Mouse (Mus musculus) ES-E14 (cell line): Measurements from ENCODE around the gene Slc1a3. TPM values are rescaled to one million over a fixed set of nuclear protein-coding genes. Genes with fewer than 3 reads are reported as not detected.
A peak's percentile ranks its signal among the peaks of the same experiment; 100 is the strongest.

Experiments used
- DNase-seq: peaks from one replicate; pipeline ENCODE4 v3.0.0-alpha.2; 2013; ENCODE audit warnings: low read depth, low spot score
- H3K27ac ChIP-seq: 2 replicates; pipeline ENCODE4 v1.5.1; 2012; ENCODE audit warnings: low read depth, mild to moderate bottlenecking, low read length, moderate library complexity, mixed read lengths; ENCODE audit not compliant: poor library complexity, insufficient read depth, severe bottlenecking
- H3K36me3 ChIP-seq: 2 replicates; pipeline ENCODE4 v1.6.1; 2012; ENCODE audit warnings: mild to moderate bottlenecking, low read length, moderate library complexity, mixed read lengths; ENCODE audit not compliant: control insufficient read depth, poor library complexity, insufficient read depth, severe bottlenecking
- H3K4me1 ChIP-seq, 2 experiments: fragments of 150-350 bp in 1 of 2; sonication (generic) in 1 of 2; 2 replicates each; pipeline ENCODE4 v1.6.1; 2012; ENCODE audit warnings: low read length in 2 of 2, mild to moderate bottlenecking in 1 of 2, mixed read lengths in 1 of 2; ENCODE audit not compliant: control insufficient read depth in 2 of 2, insufficient read depth in 2 of 2, poor library complexity in 1 of 2
- H3K4me3 ChIP-seq, 2 experiments: fragments of 150-350 bp in 1 of 2; sonication (generic) in 1 of 2; 2 replicates each; pipeline ENCODE4 v1.5.1; 2012; ENCODE audit warnings: low read length in 2 of 2, low read depth in 1 of 2, mild to moderate bottlenecking in 1 of 2, mixed read lengths in 1 of 2; ENCODE audit not compliant: insufficient read depth in 1 of 2, poor library complexity in 1 of 2, severe bottlenecking in 1 of 2
- H3K9ac ChIP-seq: 2 replicates; pipeline ENCODE4 v1.6.1; 2012; ENCODE audit warnings: low read depth, mild to moderate bottlenecking, low read length, mixed read lengths; ENCODE audit not compliant: poor library complexity, insufficient read depth, severe bottlenecking
- H3K9me3 ChIP-seq: fragments of 150-350 bp; sonication (generic); 2 replicates; pipeline ENCODE4 v1.6.1; 2012; ENCODE audit warnings: low read depth, mild to moderate bottlenecking, low read length; ENCODE audit not compliant: control insufficient read depth, insufficient read depth
- CHD2 ChIP-seq: IDR thresholded peaks from 2 replicates; pipeline ENCODE4 v1.6.1; 2014; ENCODE audit warnings: mild to moderate bottlenecking, low read depth, low read length, inconsistent platforms
- HCFC1 ChIP-seq: IDR thresholded peaks from 2 replicates; pipeline ENCODE4 v1.6.1; 2012; ENCODE audit warnings: low read length, inconsistent platforms, borderline replicate concordance; ENCODE audit not compliant: insufficient read depth
- MAFK ChIP-seq: IDR thresholded peaks from 2 replicates; pipeline ENCODE4 v1.6.1; 2014; ENCODE audit warnings: mild to moderate bottlenecking, low read depth, low read length, inconsistent platforms; ENCODE audit not compliant: insufficient read depth
- ZC3H11A ChIP-seq: IDR thresholded peaks from 2 replicates; pipeline ENCODE4 v1.6.1; 2012; ENCODE audit warnings: low read depth, mild to moderate bottlenecking, inconsistent platforms, low read length, borderline replicate concordance
- ZNF384 ChIP-seq: IDR thresholded peaks from 2 replicates; pipeline ENCODE4 v1.6.1; 2012; ENCODE audit warnings: low read depth, low read length, inconsistent platforms
- in situ Hi-C, 2 experiments: fragments of 600-800 bp; cut with MboI; formaldehyde crosslinking; loops; one replicate each; pipeline ENCODE4 v1.15.1; 2025; ENCODE audit warnings: low sequenced_read_pairs in 2 of 2, inconsistent platforms in 1 of 2; ENCODE audit not compliant: unreplicated experiment in 2 of 2
- total RNA-seq: library from RNA; depleted of rRNA; stranded (reverse); fragments of 300-350 nt; gene quantifications from 2 replicates; pipeline ENCODE4 v1.2.3, GENCODE M21; 2012

The Slc1a3 gene
- total RNA-seq, 1 experiment, result 17.8 TPM

- H3K27ac ChIP-seq, result no peak overlapping the region
- no peak for DNase-seq
- in situ Hi-C loops, result no loop called here
- H3K4me1 ChIP-seq, result peaks cover 0 to 1% of the 10 kb centered on the region in 2 experiments; a peak in 1 of 4 replicates
- no peak overlapping the region for H3K9ac ChIP-seq
- H3K4me3 ChIP-seq, result no peak overlapping the region
- H3K9me3 ChIP-seq, result no peaks in the 10 kb centered on the region
- H3K36me3 ChIP-seq, result no peaks in the 10 kb centered on the region
- no peak for TF ChIP-seq MAFK
- no peak for TF ChIP-seq ZC3H11A
- no peak for TF ChIP-seq CHD2
- no peak for TF ChIP-seq HCFC1
- no peak for TF ChIP-seq ZNF384
Measured at GRCm38 (mm10) chr15:8615511-8616224, 94.9 kb downstream of the Slc1a3 start.

DNA sequence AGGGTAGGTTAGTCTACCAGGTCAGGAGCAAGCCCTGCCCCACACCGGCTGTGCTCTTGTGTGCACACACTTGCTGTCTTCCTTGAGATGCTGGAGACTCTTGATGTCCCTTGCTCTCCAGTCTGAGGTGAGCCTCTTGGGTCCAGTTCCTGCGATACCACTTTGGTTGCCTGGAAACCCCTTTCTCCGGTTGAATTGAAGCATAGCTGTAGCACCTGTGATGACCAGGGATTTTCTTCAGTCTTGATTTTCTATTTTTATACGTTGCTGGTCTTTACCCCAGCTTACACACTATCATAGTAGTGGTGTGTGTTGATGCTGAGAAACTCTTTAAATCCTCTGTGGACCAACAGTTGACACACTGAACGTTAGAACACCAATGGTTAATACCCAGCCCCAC, 95.9 kb downstream of the Slc1a3 start:
- Histone ChIP-seq H3K36me3 (no peaks in the 10 kb centered on the region), H3K4me3 (no peak overlapping the region), H3K27ac (no peak overlapping the region), H3K4me1 (no peaks in the 10 kb centered on the region), H3K9me3 (no peaks in the 10 kb centered on the region), H3K9ac (no peak overlapping the region)
- in situ Hi-C loops, result no loop called here
- TF ChIP-seq ZNF384 (no peak), ZC3H11A (no peak), CHD2 (no peak), HCFC1 (no peak), MAFK (no peak)
- DNase-seq, result no peak

- Histone ChIP-seq H3K4me3 (no peak overlapping the region), H3K27ac (no peak overlapping the region), H3K36me3 (no peaks in the 10 kb centered on the region), H3K9ac (no peak overlapping the region), H3K4me1 (no peaks in the 10 kb centered on the region), H3K9me3 (no peaks in the 10 kb centered on the region)
- DNase-seq, result no peak
- in situ Hi-C loops, result no loop called here
- no peak for TF ChIP-seq HCFC1
- TF ChIP-seq CHD2, result no peak
- TF ChIP-seq MAFK, result no peak
- no peak for TF ChIP-seq ZC3H11A
- TF ChIP-seq ZNF384, result no peak
Measured at GRCm38 (mm10) chr15:8605538-8606188, 104.9 kb downstream of the Slc1a3 start.

GRCm38 (mm10) chr15:8602362-8602761, 108.2 kb downstream of the Slc1a3 start:
- H3K36me3 ChIP-seq, result no peaks in the 10 kb centered on the region
- DNase-seq, result no peak
- H3K9ac ChIP-seq, result no peak overlapping the region
- H3K4me3 ChIP-seq, result no peak overlapping the region
- H3K9me3 ChIP-seq, result no peaks in the 10 kb centered on the region
- H3K4me1 ChIP-seq, result no peaks in the 10 kb centered on the region
- no peak overlapping the region for H3K27ac ChIP-seq
- in situ Hi-C loops, result no loop called here
- TF ChIP-seq ZC3H11A, result no peak
- peak; percentile 93 for TF ChIP-seq CHD2
- TF ChIP-seq ZNF384, result peak; percentile 92
- TF ChIP-seq MAFK, result no peak
- TF ChIP-seq HCFC1, result no peak
